Mouse (Mus musculus) limb, embryonic 10.5 days (tissue): ENCODE measurements around the gene Phkg1. TPM values are rescaled to one million over a fixed set of nuclear protein-coding genes. Genes with fewer than 3 reads are reported as not detected.

Experiments
- DNase-seq: peaks from one replicate; pipeline ENCODE4 v3.0.0-alpha.2; 2017; ENCODE audit warnings: low spot score
- H3K27ac ChIP-seq: fragments of 300-500 bp; sonication (generic); 2 replicates; pipeline ENCODE4 v1.5.1; 2016; ENCODE audit warnings: mild to moderate bottlenecking
- H3K27me3 ChIP-seq: fragments of 300-500 bp; sonication (generic); 2 replicates; pipeline ENCODE4 v1.6.1; 2016; ENCODE audit warnings: low read depth, mild to moderate bottlenecking; ENCODE audit not compliant: poor library complexity, severe bottlenecking
- H3K36me3 ChIP-seq: fragments of 300-500 bp; sonication (generic); 2 replicates; pipeline ENCODE4 v1.6.1; 2016; ENCODE audit warnings: mild to moderate bottlenecking, moderate library complexity
- H3K4me1 ChIP-seq: fragments of 300-500 bp; sonication (generic); 2 replicates; pipeline ENCODE4 v1.6.1; 2016
- H3K4me3 ChIP-seq: fragments of 300-500 bp; sonication (generic); 2 replicates; pipeline ENCODE4 v1.5.1; 2016; ENCODE audit warnings: mild to moderate bottlenecking, moderate library complexity
- H3K9me3 ChIP-seq: fragments of 300-500 bp; sonication (generic); replicated peaks from 2 replicates; pipeline ENCODE4 v1.6.1; 2016; ENCODE audit warnings: mild to moderate bottlenecking
- WGBS: fragments of 180-500 bp; shearing (Covaris S2); methylation state at CpG from one replicate; pipeline ENCODE4 v1.1.7; 2016; 5-methylcytosine and 5-hydroxymethylcytosine counted together
- polyA plus RNA-seq: library from polyadenylated mRNA; unstranded; fragments of >200 nt; fragmentation: Nextera tagmentation; extraction: Ambion mirVana; gene quantifications from 2 replicates; pipeline ENCODE4 v1.2.1, GENCODE M21; 2016

The Phkg1 gene
- polyA plus RNA-seq, 1 experiment from 2014 or later, result 0.20 TPM

DNA sequence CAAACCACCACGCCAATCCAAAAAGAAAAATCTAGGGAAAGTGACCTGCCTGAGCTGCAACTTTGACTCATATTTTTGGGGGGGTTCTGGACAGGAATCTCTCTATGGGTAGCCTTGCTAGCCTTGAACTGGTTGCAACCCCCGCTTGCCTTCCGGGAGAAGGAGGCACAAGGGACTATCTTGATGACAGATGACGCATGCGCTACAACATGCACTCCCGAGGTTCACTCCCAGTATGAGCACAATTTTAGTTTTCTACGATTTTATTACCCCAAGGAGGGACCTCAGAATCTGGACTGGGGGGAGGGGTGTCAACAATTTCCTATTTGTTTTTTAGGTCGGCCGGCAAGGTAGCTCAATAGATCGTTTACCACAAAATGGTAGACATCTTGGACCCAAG, 12.1 kb downstream of the Phkg1 start:
- Histone ChIP-seq H3K36me3 (peaks cover 43% of the 10 kb centered on the region), H3K27ac (peak overlapping the region; percentile 95), H3K4me3 (peak overlapping the region; percentile 90), H3K9me3 (no peaks in the 10 kb centered on the region), H3K27me3 (no peaks in the 10 kb centered on the region), H3K4me1 (peaks cover 6% of the 10 kb centered on the region)
- no peak for DNase-seq
- 54% methylated on average over 10 of the region's 10 CpGs for WGBS

DNA sequence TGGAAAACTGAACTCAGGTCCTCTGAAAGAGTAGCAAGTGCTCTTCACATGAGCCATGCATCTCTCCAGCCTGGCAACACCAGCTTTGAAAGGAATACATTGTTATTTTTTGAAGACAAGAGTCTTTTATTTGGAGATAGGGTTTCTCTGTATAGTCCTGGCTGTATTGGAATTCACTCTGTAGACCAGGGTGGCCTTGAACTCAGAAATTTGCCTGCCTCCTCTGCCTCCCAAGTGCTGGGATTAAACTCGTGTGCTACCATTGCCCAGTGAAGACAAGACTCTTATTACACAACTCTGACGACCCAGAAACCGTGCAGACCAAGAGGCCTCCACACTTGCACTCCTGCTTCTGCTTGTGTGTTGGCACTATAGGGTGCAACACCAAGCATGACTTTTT, 18.5 kb downstream of the Phkg1 start:
- Histone ChIP-seq H3K9me3 (no peaks in the 10 kb centered on the region), H3K4me3 (no peak overlapping the region), H3K27me3 (no peaks in the 10 kb centered on the region), H3K36me3 (peaks cover 49% of the 10 kb centered on the region), H3K4me1 (no peaks in the 10 kb centered on the region), H3K27ac (no peak overlapping the region)
- no peak for DNase-seq
- 73% methylated on average over 3 of the region's 3 CpGs for WGBS

DNA sequence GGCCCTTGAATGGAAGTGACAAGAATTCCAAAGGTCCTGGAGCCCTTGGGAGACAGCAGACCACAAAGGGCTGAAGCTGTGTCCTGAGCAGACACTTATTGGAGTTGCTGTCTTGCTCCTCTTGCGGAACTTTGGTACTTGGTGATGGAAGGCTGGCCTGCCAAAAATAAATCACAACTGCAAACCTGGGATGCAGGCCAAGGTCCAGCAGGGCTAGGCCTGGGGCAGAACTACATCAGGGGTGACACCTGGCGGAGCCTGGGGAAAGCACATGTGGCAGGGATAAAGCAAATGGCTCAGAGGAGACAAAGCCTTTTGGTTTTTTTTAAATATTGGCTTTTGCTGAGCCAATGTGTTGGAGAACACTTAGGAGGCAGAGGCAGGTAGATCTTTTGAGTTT, 19.4 kb downstream of the Phkg1 start:
- Histone ChIP-seq H3K27ac (no peak overlapping the region), H3K36me3 (peaks cover 40% of the 10 kb centered on the region), H3K4me3 (no peak overlapping the region), H3K9me3 (no peaks in the 10 kb centered on the region), H3K27me3 (no peaks in the 10 kb centered on the region), H3K4me1 (no peaks in the 10 kb centered on the region)
- DNase-seq, result peak; percentile 43
- WGBS, result 68% methylated on average over 2 of the region's 2 CpGs

DNA sequence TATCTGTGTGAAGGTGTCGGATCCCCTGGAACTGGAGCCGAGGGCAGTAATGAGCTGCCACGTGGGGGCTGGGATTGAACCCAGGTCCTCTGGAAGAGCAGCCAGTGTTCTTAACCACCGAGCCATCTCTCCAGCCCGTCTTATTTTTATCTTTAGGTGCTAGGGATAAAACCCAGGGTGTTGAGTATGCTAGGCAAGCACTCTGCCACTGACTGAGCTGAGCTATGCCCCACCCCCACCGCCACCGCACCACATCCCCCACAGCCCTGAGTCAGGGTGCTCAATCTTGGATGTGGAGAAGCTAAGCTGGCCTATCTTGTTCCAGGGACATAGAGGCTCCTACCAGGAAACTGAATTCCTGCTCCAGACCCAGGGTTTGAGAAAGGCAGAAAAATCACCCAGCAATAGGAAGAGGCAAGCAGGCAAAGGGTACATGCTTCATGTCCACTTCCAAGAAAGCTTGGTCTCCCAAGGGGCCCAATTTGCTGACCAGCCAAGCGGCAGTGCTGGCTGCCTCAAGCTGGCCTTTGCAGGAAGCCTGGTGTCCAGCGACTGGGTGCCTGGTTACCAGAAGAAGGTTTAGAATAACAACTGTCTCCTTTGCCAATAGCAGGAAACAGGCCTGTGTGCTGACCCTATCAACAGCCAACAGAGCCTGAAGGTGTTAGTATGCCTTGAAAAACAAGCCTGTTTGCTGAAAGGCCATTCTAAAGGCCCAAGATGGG, 20.5 kb downstream of the Phkg1 start:
- 72% methylated on average over 9 of the region's 9 CpGs for WGBS

DNA sequence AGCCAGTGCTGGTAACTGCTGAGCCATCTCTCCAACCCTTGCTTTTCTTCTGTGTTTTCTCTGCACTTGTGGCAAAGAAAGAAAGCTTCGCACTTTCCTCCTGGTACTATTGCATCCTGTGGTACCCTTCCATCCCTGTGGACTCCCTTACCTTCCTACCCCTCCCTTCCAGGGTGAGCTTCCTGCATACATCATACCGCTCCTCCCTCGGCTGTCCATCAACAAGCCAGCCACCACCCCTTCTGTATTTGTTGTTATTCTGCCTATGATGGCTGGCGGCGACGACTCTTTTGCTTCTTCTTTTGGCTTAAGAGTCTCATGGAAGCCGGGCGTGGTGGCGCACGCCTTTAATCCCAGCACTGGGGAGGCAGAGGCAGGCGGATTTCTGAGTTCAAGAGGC, 23.3 kb downstream of the Phkg1 start:
- no peak overlapping the region for H3K27ac ChIP-seq
- H3K4me1 ChIP-seq, result no peaks in the 10 kb centered on the region
- H3K36me3 ChIP-seq, result peaks cover 6% of the 10 kb centered on the region
- 81% methylated on average over 11 of the region's 11 CpGs for WGBS
- no peak overlapping the region for H3K4me3 ChIP-seq
- no peak for DNase-seq
- no peaks in the 10 kb centered on the region for H3K9me3 ChIP-seq
- no peaks in the 10 kb centered on the region for H3K27me3 ChIP-seq

More for the DNA sequence above, 20.5 kb downstream of the Phkg1 start:
- peaks cover 32% of the 10 kb centered on the region for H3K36me3 ChIP-seq
- DNase-seq, result no peak
- no peak overlapping the region for H3K27ac ChIP-seq
- no peaks in the 10 kb centered on the region for H3K9me3 ChIP-seq
- H3K27me3 ChIP-seq, result no peaks in the 10 kb centered on the region
- no peak overlapping the region for H3K4me3 ChIP-seq
- H3K4me1 ChIP-seq, result no peaks in the 10 kb centered on the region

DNA sequence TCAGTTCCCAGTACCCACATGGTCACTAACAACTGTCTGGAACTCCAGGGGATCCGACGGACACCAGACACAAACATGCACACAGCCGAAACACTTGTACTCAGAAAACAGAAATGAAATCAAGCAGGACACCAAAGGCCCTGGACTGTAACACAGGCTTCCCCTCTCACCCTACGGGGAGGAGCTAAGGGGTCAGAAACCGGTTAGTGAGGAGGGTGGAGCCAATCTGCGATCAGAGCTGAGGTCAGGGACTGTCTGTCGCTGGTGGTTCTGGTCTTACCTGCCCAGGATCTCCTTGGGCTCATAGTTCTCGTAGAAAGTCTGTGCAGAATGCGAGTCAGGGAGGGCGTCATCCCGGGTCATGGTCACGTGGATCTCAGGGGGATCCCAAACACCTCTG, 24.4 kb downstream of the Phkg1 start:
- H3K36me3 ChIP-seq, result no peaks in the 10 kb centered on the region
- H3K27ac ChIP-seq, result no peak overlapping the region
- WGBS, result 86% methylated on average over 12 of the region's 12 CpGs
- DNase-seq, result no peak
- no peaks in the 10 kb centered on the region for H3K9me3 ChIP-seq
- no peak overlapping the region for H3K4me3 ChIP-seq
- H3K4me1 ChIP-seq, result no peaks in the 10 kb centered on the region
- no peaks in the 10 kb centered on the region for H3K27me3 ChIP-seq

DNA sequence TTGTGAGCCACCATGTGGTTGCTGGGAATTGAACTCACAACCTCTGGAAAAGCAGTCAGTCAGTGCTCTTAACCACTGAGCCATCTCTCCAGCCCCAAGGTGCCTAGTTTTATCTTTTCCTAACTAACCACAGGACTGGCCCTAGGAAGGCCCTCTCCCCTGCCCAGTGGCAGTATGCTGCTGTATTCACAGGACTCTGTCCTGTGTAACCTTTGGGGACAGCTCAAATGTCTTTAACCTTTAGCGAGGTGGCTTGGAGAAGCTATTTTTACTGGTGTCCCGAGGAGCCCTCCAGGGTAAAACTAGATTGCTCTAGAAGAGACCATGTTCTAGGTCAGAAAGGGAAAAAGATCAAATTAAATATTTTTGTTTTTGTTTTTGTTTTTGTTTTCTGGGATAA, 27.1 kb downstream of the Phkg1 start:
- H3K36me3 ChIP-seq, result no peaks in the 10 kb centered on the region
- DNase-seq, result no peak
- 84% methylated on average over 2 of the region's 2 CpGs for WGBS
- no peaks in the 10 kb centered on the region for H3K9me3 ChIP-seq
- H3K27me3 ChIP-seq, result no peaks in the 10 kb centered on the region
- no peak overlapping the region for H3K4me3 ChIP-seq
- no peak overlapping the region for H3K27ac ChIP-seq
- H3K4me1 ChIP-seq, result no peaks in the 10 kb centered on the region

DNA sequence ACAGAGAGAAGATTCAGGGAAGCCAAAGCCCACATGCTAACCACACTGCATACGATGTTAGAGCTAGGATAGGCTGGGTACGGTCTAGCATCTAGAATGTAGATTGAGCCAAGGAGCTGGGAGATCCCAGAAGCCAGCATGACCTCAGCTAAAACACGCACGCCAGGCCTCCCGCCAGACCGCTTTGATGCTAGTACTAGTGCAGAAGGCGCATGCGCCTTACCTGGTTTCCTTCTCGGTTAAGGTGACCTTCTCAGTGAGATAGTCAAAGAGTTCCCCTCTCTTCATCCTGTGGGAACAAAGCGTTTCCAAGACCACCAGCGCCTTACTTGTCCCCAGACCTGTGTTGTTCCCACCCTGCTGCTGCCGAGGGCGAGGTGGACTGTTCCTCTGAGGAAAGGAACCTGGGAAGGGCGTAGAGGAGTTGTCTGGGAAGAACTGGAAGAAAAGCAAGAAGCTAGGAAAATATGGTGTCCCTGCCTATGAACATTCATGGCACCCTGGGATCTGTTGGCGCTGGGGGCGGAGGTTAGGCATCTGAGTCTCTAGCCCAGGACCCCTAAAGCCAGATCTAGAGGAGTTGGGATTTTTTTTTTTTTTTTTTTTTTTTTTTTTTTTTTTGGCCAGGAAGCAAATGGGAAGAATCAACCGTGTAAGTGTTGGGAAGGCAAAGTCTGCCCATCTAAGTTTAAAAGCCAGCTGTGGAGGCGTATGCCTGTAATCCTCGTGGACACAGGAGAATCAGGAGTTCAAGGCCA, 28.9 kb downstream of the Phkg1 start:
- WGBS, result 90% methylated on average over 19 of the region's 19 CpGs

DNA sequence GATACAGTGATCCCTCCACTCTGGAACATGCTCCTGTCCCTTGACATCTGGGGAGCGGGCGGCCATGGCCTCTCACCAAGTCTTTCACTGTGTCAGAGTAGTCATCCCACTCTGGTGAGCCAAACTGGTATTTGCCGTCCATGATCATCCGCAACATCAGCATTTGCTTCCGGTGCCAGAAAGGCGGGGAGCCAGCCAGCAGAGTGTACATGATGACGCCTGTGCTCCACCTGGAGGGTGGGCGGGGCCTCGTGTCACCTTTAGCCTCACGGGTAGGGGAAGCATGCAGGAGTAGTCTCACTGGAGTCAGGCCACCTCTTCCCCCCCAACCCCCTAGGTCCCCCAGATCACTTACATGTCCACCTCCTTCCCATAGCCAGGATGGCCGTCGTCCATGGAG, 32.5 kb downstream of the Phkg1 start:
- no peak for DNase-seq
- peaks cover 18% of the 10 kb centered on the region for H3K36me3 ChIP-seq
- WGBS, result 83% methylated on average over 12 of the region's 12 CpGs

More for the DNA sequence above, 28.9 kb downstream of the Phkg1 start:
- DNase-seq, result no peak
- 0 out of 2 replicates have a peak, but pooled peaks cover 4% of the 10 kb centered on the region for H3K4me1 ChIP-seq
- H3K27me3 ChIP-seq, result no peaks in the 10 kb centered on the region
- H3K4me3 ChIP-seq, result no peak overlapping the region
- H3K36me3 ChIP-seq, result no peaks in the 10 kb centered on the region
- H3K27ac ChIP-seq, result no peak overlapping the region
- no peaks in the 10 kb centered on the region for H3K9me3 ChIP-seq

DNA sequence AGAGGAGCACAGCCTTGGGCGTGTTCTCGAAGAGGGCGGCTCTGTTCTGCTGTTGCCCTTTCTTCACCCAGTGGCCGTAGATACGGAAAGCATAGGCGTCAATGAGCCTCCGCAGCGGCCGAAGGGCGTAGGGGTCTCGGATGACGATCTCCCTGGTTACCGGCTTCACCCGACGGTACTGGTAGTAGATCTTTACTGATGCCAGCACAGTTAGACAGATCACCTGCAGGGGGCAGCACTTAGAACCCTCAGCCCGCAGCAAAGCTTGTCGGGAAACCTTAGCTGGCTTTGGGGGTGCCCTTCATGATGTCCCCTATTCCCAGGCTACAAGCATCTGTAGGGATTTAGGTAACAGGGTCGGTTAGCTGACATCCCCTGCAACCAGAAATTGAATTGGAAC, 33.9 kb downstream of the Phkg1 start:
- Histone ChIP-seq H3K4me3 (no peak overlapping the region), H3K9me3 (no peaks in the 10 kb centered on the region), H3K27ac (no peak overlapping the region), H3K27me3 (no peaks in the 10 kb centered on the region), H3K4me1 (peaks cover 8% of the 10 kb centered on the region; the same call in 1 of the 2 replicates), H3K36me3 (peaks cover 31% of the 10 kb centered on the region)
- peak; percentile 57 for DNase-seq
- WGBS, result 13% methylated on average over 18 of the region's 18 CpGs

More for the DNA sequence above, 32.5 kb downstream of the Phkg1 start:
- Histone ChIP-seq H3K27ac (no peak overlapping the region), H3K9me3 (no peaks in the 10 kb centered on the region), H3K4me3 (no peak overlapping the region), H3K4me1 (peaks cover 8% of the 10 kb centered on the region; the same call in 1 of the 2 replicates), H3K27me3 (no peaks in the 10 kb centered on the region)

DNA sequence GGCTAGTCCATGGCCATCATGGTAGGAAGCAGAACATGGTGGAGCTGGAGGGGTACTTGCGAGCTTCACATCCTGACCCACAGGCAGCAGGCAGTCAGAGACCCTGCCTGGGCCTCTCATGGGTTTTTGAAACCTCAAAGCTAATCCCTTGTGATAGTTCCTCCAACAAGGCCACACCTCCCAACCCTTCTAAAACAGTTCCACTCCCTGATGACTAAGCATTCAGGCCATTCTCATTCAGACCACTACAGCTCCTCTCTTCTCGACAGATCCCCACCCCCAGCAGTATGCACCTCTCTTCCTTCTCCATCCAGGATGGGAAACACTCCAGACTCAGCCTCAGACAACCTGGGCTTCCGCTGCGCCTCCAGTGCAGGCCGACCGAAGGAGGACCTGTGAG, 36.0 kb downstream of the Phkg1 start:
- Histone ChIP-seq H3K4me3 (no peak overlapping the region), H3K36me3 (peaks cover 46% of the 10 kb centered on the region), H3K27ac (no peak overlapping the region), H3K4me1 (peaks cover 8% of the 10 kb centered on the region; the same call in 1 of the 2 replicates), H3K27me3 (no peaks in the 10 kb centered on the region), H3K9me3 (no peaks in the 10 kb centered on the region)
- 95% methylated on average over 6 of the region's 6 CpGs for WGBS
- no peak for DNase-seq

DNA sequence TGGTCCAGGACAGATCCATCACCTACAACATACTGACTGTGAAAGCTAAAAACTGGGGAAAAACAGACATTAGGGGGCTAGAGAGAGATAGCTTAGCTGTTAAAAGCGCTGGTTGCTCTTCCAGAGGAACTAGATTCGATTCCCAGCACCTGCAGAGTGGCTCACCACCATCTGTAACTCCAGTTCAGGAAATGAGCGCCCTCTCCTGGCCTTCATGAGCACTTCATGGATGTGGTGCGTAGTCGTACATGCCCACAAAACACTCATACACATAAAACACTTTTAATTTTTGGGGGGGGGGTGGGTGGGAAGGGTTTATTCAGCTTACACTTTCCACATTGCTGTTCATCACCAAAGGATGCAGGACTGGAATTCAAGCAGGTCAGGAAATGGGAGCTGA, 41.9 kb downstream of the Phkg1 start:
- H3K27me3 ChIP-seq, result no peaks in the 10 kb centered on the region
- H3K4me1 ChIP-seq, result no peaks in the 10 kb centered on the region
- no peak overlapping the region for H3K27ac ChIP-seq
- no peaks in the 10 kb centered on the region for H3K9me3 ChIP-seq
- no peak overlapping the region for H3K4me3 ChIP-seq
- 86% methylated on average over 5 of the region's 5 CpGs for WGBS
- H3K36me3 ChIP-seq, result peaks cover 75% of the 10 kb centered on the region
- no peak for DNase-seq

DNA sequence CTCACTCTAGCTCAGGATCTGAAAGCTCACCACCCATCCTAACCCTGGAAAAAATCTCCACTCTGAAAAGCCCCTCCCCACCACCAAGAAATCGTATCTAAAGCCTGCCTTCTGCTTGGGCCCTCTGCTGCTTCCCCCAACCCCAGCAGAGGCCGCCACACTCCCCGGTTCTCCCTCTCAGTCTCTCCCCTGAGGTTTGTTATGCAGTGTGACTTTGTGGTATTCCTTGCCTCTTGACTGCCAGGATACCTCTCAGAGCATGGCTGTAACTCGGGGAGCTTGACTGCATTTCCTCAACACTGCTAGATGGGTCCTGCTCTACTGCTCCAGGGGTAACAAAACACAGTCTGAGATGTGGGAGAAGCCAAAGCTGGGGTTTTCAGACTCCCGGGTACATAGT, 43.2 kb downstream of the Phkg1 start:
- H3K9me3 ChIP-seq, result no peaks in the 10 kb centered on the region
- H3K4me1 ChIP-seq, result no peaks in the 10 kb centered on the region
- peaks cover 76% of the 10 kb centered on the region for H3K36me3 ChIP-seq
- H3K27me3 ChIP-seq, result no peaks in the 10 kb centered on the region
- no peak overlapping the region for H3K4me3 ChIP-seq
- WGBS, result 45% methylated on average over 5 of the region's 5 CpGs
- no peak overlapping the region for H3K27ac ChIP-seq
- DNase-seq, result no peak
